Mouse (Mus musculus) inflammation-experienced regulatory T-cells, adult 6 months (primary cell): Measurements from ENCODE around the gene Dennd2c. TPM values are rescaled to one million over a fixed set of nuclear protein-coding genes. Genes with fewer than 3 reads are reported as not detected.

Experiments
- polyA plus RNA-seq, 3 experiments: library from polyadenylated mRNA; unstranded; fragments of 100-300 nt; shearing (Covaris generic); gene quantifications; one replicate each; pipeline ENCODE4 v1.2.1; 2017

Gene Dennd2c
- polyA plus RNA-seq, 3 experiments from 2014 or later: 0.24 to 1.4 (median 1.1) TPM

Other genes with a start within 250 kb of the Dennd2c start
- not detected for gene Sycp1, start 166.5 kb upstream of the Dennd2c start, polyA plus RNA-seq
- gene Nr1h5, start 138.5 kb upstream of the Dennd2c start, polyA plus RNA-seq: not detected
- 100 to 1,000 TPM in 1 of 3 experiments, 10 to 100 TPM in 2; 49.0 to 127 (median 51.8) TPM for gene Sike1, start 106.9 kb upstream of the Dennd2c start, polyA plus RNA-seq
- gene Csde1, start 82.2 kb upstream of the Dennd2c start, polyA plus RNA-seq: 100 to 1,000 TPM; 511 to 704 (median 664) TPM
- 100 to 1,000 TPM in 1 of 3 experiments, 10 to 100 TPM in 2; 97.0 to 127 (median 97.6) TPM for gene Nras, start 44.3 kb upstream of the Dennd2c start, polyA plus RNA-seq
- gene Ampd1, start 28.6 kb upstream of the Dennd2c start, polyA plus RNA-seq: 1 to 10 TPM in 1 of 3 experiments, under 1 TPM in 1, not detected in 1; 0.63 to 1.0 TPM
- 100 to 1,000 TPM; 112 to 144 (median 131) TPM for gene Bcas2, start 69.1 kb downstream of the Dennd2c start, polyA plus RNA-seq
- 10 to 100 TPM; 50.3 to 90.8 (median 64.0) TPM for gene Trim33, start 176.7 kb downstream of the Dennd2c start, polyA plus RNA-seq